Mouse (Mus musculus) embryonic fibroblast, embryonic 13.5 days (primary cell): ENCODE measurements around the gene Rgr. TPM values are rescaled to one million over a fixed set of nuclear protein-coding genes. Genes with fewer than 3 reads are reported as not detected.

Experiments used
- H3K27ac ChIP-seq: 2 replicates; pipeline ENCODE4 v1.5.1; 2012; ENCODE audit warnings: low read length, control low read depth, inconsistent platforms; ENCODE audit not compliant: insufficient read depth
- H3K4me1 ChIP-seq: 2 replicates; pipeline ENCODE4 v1.6.1; 2011; ENCODE audit warnings: low read length; ENCODE audit not compliant: control insufficient read depth, insufficient read depth
- H3K4me3 ChIP-seq: 2 replicates; pipeline ENCODE4 v1.5.1; 2011; ENCODE audit warnings: mild to moderate bottlenecking, control low read depth, low read length; ENCODE audit not compliant: insufficient read depth
- CTCF ChIP-seq: IDR thresholded peaks from 2 replicates; pipeline ENCODE4 v1.5.1; 2011; ENCODE audit warnings: mild to moderate bottlenecking, control low read depth, low read length, moderate library complexity, borderline replicate concordance; ENCODE audit not compliant: insufficient read depth
- POLR2A ChIP-seq: IDR thresholded peaks from 2 replicates; pipeline ENCODE4 v1.6.1; 2011; ENCODE audit warnings: low read depth, mild to moderate bottlenecking, control low read depth, low read length, moderate library complexity
- polyA plus RNA-seq: library from polyadenylated mRNA; stranded (reverse); fragments of >200 nt; gene quantifications from 2 replicates; pipeline ENCODE4 v1.2.4, GENCODE M21; 2011; ENCODE audit warnings: low read depth; ENCODE audit not compliant: missing spikeins, insufficient read length

Gene Rgr
- polyA plus RNA-seq, 1 experiment: not detected

GRCm38 (mm10) chr14:37034432-37034831 is 14.3 kb downstream of the Rgr start:
- Histone ChIP-seq H3K4me1 (no peaks in the 10 kb centered on the region), H3K4me3 (no peak overlapping the region), H3K27ac (no peak overlapping the region)
- TF ChIP-seq POLR2A: no peak
- TF ChIP-seq CTCF: 0 out of 2 replicates have a peak, but pooled peaks have one; percentile 12

- Histone ChIP-seq H3K4me1 (no peaks in the 10 kb centered on the region), H3K4me3 (no peak overlapping the region), H3K27ac (no peak overlapping the region)
- TF ChIP-seq POLR2A: no peak
- peak; percentile 93 for TF ChIP-seq CTCF
Measured at GRCm38 (mm10) chr14:37033241-37033640, 15.5 kb downstream of the Rgr start.

GRCm38 (mm10) chr14:37032481-37033104 is 16.2 kb downstream of the Rgr start:
- Histone ChIP-seq H3K4me3 (no peak overlapping the region), H3K27ac (no peak overlapping the region), H3K4me1 (no peaks in the 10 kb centered on the region)
- no peak for TF ChIP-seq CTCF
- TF ChIP-seq POLR2A: no peak

- Histone ChIP-seq H3K4me3 (no peak overlapping the region), H3K4me1 (no peaks in the 10 kb centered on the region), H3K27ac (no peak overlapping the region)
- TF ChIP-seq CTCF (no peak), POLR2A (no peak)
Measured at GRCm38 (mm10) chr14:37028555-37028954, 20.2 kb downstream of the Rgr start.

GRCm38 (mm10) chr14:37027951-37028350 is 20.8 kb downstream of the Rgr start:
- Histone ChIP-seq H3K4me1 (no peaks in the 10 kb centered on the region), H3K4me3 (no peak overlapping the region), H3K27ac (no peak overlapping the region)
- TF ChIP-seq POLR2A (no peak), CTCF (no peak)

- no peak overlapping the region for H3K4me3 ChIP-seq
- TF ChIP-seq CTCF (no peak), POLR2A (no peak)
- H3K4me1 ChIP-seq: no peaks in the 10 kb centered on the region
- H3K27ac ChIP-seq: no peak overlapping the region
Measured at GRCm38 (mm10) chr14:37027248-37027933, 21.4 kb downstream of the Rgr start.

- Histone ChIP-seq H3K4me3 (no peak overlapping the region), H3K27ac (no peak overlapping the region), H3K4me1 (no peaks in the 10 kb centered on the region)
- TF ChIP-seq POLR2A (no peak), CTCF (no peak)
Measured at GRCm38 (mm10) chr14:37015894-37016293, 32.9 kb downstream of the Rgr start.

- Histone ChIP-seq H3K4me1 (no peaks in the 10 kb centered on the region), H3K27ac (no peak overlapping the region), H3K4me3 (no peak overlapping the region)
- TF ChIP-seq CTCF: no peak
- TF ChIP-seq POLR2A: no peak
Measured at GRCm38 (mm10) chr14:37013644-37014043, 35.1 kb downstream of the Rgr start.

GRCm38 (mm10) chr14:37009686-37010085 is 39.1 kb downstream of the Rgr start:
- Histone ChIP-seq H3K4me3 (no peak overlapping the region), H3K4me1 (no peaks in the 10 kb centered on the region), H3K27ac (no peak overlapping the region)
- TF ChIP-seq POLR2A: no peak

GRCm38 (mm10) chr14:37006489-37006888 is 42.3 kb downstream of the Rgr start:
- TF ChIP-seq POLR2A (no peak), CTCF (no peak)
- H3K4me3 ChIP-seq: no peak overlapping the region
- H3K27ac ChIP-seq: no peak overlapping the region
- peaks cover 3% of the 10 kb centered on the region; the same call in 1 of the 2 replicates for H3K4me1 ChIP-seq

GRCm38 (mm10) chr14:37005865-37006264 is 42.9 kb downstream of the Rgr start:
- TF ChIP-seq CTCF (no peak), POLR2A (no peak)
- peaks cover 3% of the 10 kb centered on the region; the same call in 1 of the 2 replicates for H3K4me1 ChIP-seq
- H3K27ac ChIP-seq: no peak overlapping the region
- no peak overlapping the region for H3K4me3 ChIP-seq
